Mouse (Mus musculus) B cell, adult 2 months (primary cell): ENCODE measurements around the gene Palm2.

Experiments used
- DNase-seq, 2 experiments: peaks; one replicate each; pipeline ENCODE4 v3.0.0; 2022

Palm2 gene

GRCm38 (mm10) chr4:57672996-57673906 is 239.2 kb downstream of the Palm2 start:
- DNase-seq, result peak; percentile 95

GRCm38 (mm10) chr4:57674351-57674750 is 240.3 kb downstream of the Palm2 start:
- DNase-seq, result peak in 1 of 2 experiments; percentile 14

- peak; percentile 56 to 59 for DNase-seq
Observed at GRCm38 (mm10) chr4:57675387-57675786, 241.3 kb downstream of the Palm2 start.

- DNase-seq, result no peak
Observed at GRCm38 (mm10) chr4:57677916-57678315, 243.9 kb downstream of the Palm2 start.

- DNase-seq, result no peak
Observed at GRCm38 (mm10) chr4:57678991-57679457, 245.0 kb downstream of the Palm2 start.

GRCm38 (mm10) chr4:57680186-57680585 is 246.1 kb downstream of the Palm2 start:
- DNase-seq, result no peak

- DNase-seq, result peak; percentile 81 to 86
Observed at GRCm38 (mm10) chr4:57681511-57681910, 247.5 kb downstream of the Palm2 start.

GRCm38 (mm10) chr4:57682341-57682740 is 248.3 kb downstream of the Palm2 start:
- no peak for DNase-seq

GRCm38 (mm10) chr4:57682944-57683343 is 248.9 kb downstream of the Palm2 start:
- no peak for DNase-seq

GRCm38 (mm10) chr4:57684676-57685215 is 250.7 kb downstream of the Palm2 start:
- DNase-seq, result no peak

GRCm38 (mm10) chr4:57686736-57687135 is 252.7 kb downstream of the Palm2 start:
- DNase-seq, result no peak

- no peak for DNase-seq
Observed at GRCm38 (mm10) chr4:57687583-57687982, 253.5 kb downstream of the Palm2 start.

- DNase-seq, result no peak
Observed at GRCm38 (mm10) chr4:57688131-57688530, 254.1 kb downstream of the Palm2 start.

GRCm38 (mm10) chr4:57690001-57690400 is 256.0 kb downstream of the Palm2 start:
- DNase-seq, result no peak

GRCm38 (mm10) chr4:57690805-57691204 is 256.8 kb downstream of the Palm2 start:
- no peak for DNase-seq

- no peak for DNase-seq
Observed at GRCm38 (mm10) chr4:57694356-57695136, 260.5 kb downstream of the Palm2 start.

GRCm38 (mm10) chr4:57696955-57697354 is 262.9 kb downstream of the Palm2 start:
- DNase-seq, result no peak

- DNase-seq, result no peak
Observed at GRCm38 (mm10) chr4:57697918-57698611, 264.0 kb downstream of the Palm2 start.

- no peak for DNase-seq
Observed at GRCm38 (mm10) chr4:57701576-57701975, 267.5 kb downstream of the Palm2 start.

GRCm38 (mm10) chr4:57703574-57704470 is 269.8 kb downstream of the Palm2 start:
- no peak for DNase-seq

- peak; percentile 54 to 62 for DNase-seq
Observed at GRCm38 (mm10) chr4:57704575-57704974, 270.5 kb downstream of the Palm2 start.

- no peak for DNase-seq
Observed at GRCm38 (mm10) chr4:57715849-57716248, 281.8 kb downstream of the Palm2 start.
